Mouse (Mus musculus) bone marrow, adult 2 months (tissue): ENCODE measurements around the gene Prkcz.

Experiments
- CTCF ChIP-seq: fragments of 200-500 bp; IDR thresholded peaks from 2 replicates; pipeline ENCODE4 v1.5.1; 2011; ENCODE audit warnings: low read length, control low read depth; ENCODE audit not compliant: control insufficient read depth, insufficient read depth
- POLR2A ChIP-seq: fragments of 200-500 bp; IDR thresholded peaks from 2 replicates; pipeline ENCODE4 v1.6.1; 2011; ENCODE audit warnings: low read depth, mild to moderate bottlenecking, control low read depth, low read length, borderline replicate concordance; ENCODE audit not compliant: control insufficient read depth

DNA sequence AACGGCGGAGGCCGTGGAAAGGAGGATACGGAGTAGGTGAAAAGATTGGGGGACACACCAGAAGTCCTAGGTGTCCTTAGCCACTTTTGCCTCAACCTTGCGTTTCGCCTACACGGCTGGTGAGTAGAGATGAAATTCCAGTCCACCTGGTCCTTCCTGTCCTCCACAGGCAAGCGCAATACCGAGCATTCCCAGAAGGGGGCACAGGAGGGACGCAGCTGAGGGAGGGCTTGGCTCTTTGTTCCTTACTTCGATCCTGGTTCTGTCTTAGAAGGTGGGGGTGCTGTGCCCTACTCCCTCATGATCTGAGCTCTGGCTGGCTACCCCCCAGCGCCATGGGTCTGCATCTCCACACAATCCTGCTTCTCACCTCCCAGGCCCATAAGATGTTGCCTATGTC is 7.5 kb upstream of the Prkcz start:
- peak; percentile 61 for TF ChIP-seq CTCF
- TF ChIP-seq POLR2A = no peak
